8 mouse cellular contexts compared by ENCODE assay signal in the genomic region with DNA sequence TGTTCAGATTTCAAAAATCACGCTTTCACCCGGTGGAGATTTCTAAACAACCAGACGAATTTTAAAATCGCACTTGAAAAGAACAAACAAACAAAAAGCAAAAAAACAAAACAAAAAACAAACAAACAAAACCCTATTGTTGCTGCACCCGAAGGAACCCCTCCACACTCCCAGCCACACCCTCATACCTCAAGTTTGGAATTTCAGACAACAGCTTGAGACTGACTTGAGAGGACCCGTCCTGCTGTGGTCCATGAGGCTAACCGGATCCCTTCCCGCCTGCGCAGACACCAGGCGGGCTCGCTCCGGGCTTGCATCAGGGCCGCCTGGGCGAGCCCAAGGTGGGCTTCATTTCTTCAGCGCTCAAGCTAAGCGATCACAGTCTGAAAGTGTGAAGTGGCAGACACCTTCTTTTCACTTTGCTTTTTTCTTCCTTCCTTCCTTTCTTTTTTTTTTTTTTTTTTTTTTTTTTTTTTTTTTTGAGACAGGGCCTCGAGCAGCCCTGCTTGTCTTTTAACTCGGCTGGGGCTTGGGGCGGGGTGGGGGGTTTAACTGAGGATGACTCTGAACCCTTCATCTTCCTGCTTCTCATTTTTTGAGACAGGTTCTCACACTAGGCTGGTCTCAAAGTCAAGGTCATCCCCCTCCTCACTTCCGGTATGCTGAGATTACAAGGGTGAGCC. TPM values are rescaled to one million over a fixed set of nuclear protein-coding genes. Genes with fewer than 3 reads are reported as not detected.
DNase-seq lines count a peak whose midpoint lies in the region; ATAC-seq lines count a peak whose summit lies in the region.

No protein-coding gene starts in this region.

- peaks cover 62% of the 10 kb centered on the region for H3K27me3 ChIP-seq in kidney, embryonic 16.5 days (ENCODE audit: insufficient read depth, low read length)
- peaks cover 72% of the 10 kb centered on the region for H3K27me3 ChIP-seq in hindbrain, embryonic 12.5 days
- peaks cover 62% of the 10 kb centered on the region for H3K27me3 ChIP-seq in midbrain, embryonic 15.5 days (replicated peaks)

- H3K9ac ChIP-seq in kidney, embryonic 16.5 days (replicated peaks; ENCODE audit: low read length), result peak overlapping the region; percentile 35
- 0 out of 2 replicates have a peak overlapping the region, but pooled peaks have one; percentile 32 for H3K9ac ChIP-seq in hindbrain, embryonic 12.5 days
- H3K9ac ChIP-seq in midbrain, embryonic 15.5 days, result no peak overlapping the region

- H3K4me3 ChIP-seq in kidney, embryonic 16.5 days (ENCODE audit: low read length), result peak overlapping the region; percentile 42
- peak overlapping the region; percentile 24 for H3K4me3 ChIP-seq in hindbrain, embryonic 12.5 days
- peak overlapping the region; percentile 23 for H3K4me3 ChIP-seq in midbrain, embryonic 15.5 days

- peaks cover 22% of the 10 kb centered on the region; the same call in 1 of the 2 replicates for H3K4me1 ChIP-seq in kidney, embryonic 16.5 days (ENCODE audit: insufficient read depth, low read length)
- peaks cover 26% of the 10 kb centered on the region for H3K4me1 ChIP-seq in hindbrain, embryonic 12.5 days
- H3K4me1 ChIP-seq in midbrain, embryonic 15.5 days, result peaks cover 31% of the 10 kb centered on the region

- no peak for DNase-seq in kidney, adult 18-20 months
- DNase-seq in R1 (ENCODE audit: low read depth, low spot score), result peak; percentile 89
- no peak for DNase-seq in adrenal gland, postnatal 10 days
- no peak for DNase-seq in urinary bladder, postnatal 14 days (ENCODE audit: low spot score)
- DNase-seq in cerebellum, adult 11 months, result no peak

- peak overlapping the region; percentile 61 for H3K4me2 ChIP-seq in kidney, embryonic 16.5 days (replicated peaks; ENCODE audit: low read depth, low read length)
- H3K4me2 ChIP-seq in hindbrain, embryonic 12.5 days (replicated peaks), result peak overlapping the region; percentile 55
- peak overlapping the region; percentile 50 for H3K4me2 ChIP-seq in midbrain, embryonic 15.5 days

- no peaks in the 10 kb centered on the region for H3K36me3 ChIP-seq in kidney, embryonic 16.5 days (ENCODE audit: insufficient read depth, low read length)
- no peaks in the 10 kb centered on the region for H3K36me3 ChIP-seq in hindbrain, embryonic 12.5 days
- no peaks in the 10 kb centered on the region for H3K36me3 ChIP-seq in midbrain, embryonic 15.5 days (replicated peaks)

- ATAC-seq in kidney, embryonic 16.5 days (ENCODE audit: low FRiP score, low TSS enrichment), result no peak
- ATAC-seq in hindbrain, embryonic 12.5 days (ENCODE audit: low FRiP score), result peak; percentile 34; the same call in 1 of the 2 replicates
- ATAC-seq in midbrain, embryonic 15.5 days (replicated peaks), result no peak

- 1% methylated on average over 20 of the region's 20 CpGs for WGBS in kidney, embryonic 16.5 days
- under 1% methylated on average over 20 of the region's 20 CpGs for WGBS in hindbrain, embryonic 12.5 days
- WGBS in midbrain, embryonic 15.5 days, result under 1% methylated on average over 20 of the region's 20 CpGs

- no peak overlapping the region for H3K27ac ChIP-seq in kidney, embryonic 16.5 days (ENCODE audit: low read length)
- H3K27ac ChIP-seq in hindbrain, embryonic 12.5 days, result no peak overlapping the region
- no peak overlapping the region for H3K27ac ChIP-seq in midbrain, embryonic 15.5 days

- H3K9me3 ChIP-seq in kidney, embryonic 16.5 days (ENCODE audit: low read length), result no peaks in the 10 kb centered on the region
- no peaks in the 10 kb centered on the region for H3K9me3 ChIP-seq in hindbrain, embryonic 12.5 days (replicated peaks)
- H3K9me3 ChIP-seq in midbrain, embryonic 15.5 days, result no peaks in the 10 kb centered on the region

RNA-seq across cellular contexts. Expression of gene Eomes, which starts 11.0 kb away (rescaled TPM):
- polyA plus RNA-seq in kidney, embryonic 16.5 days (2015; fragmentation: Nextera tagmentation; extraction: Ambion mirVana), result 0.06 TPM in 1 of 2 replicates, not detected in the other
- 0.09 and 0.25 TPM in 2 replicates for polyA plus RNA-seq in hindbrain, embryonic 12.5 days (2016; fragmentation: Nextera tagmentation; extraction: Ambion mirVana)
- polyA plus RNA-seq in midbrain, embryonic 15.5 days (2015; fragmentation: Nextera tagmentation; extraction: Ambion mirVana), result 1.6 and 3.0 TPM in 2 replicates
- under 1 TPM; 0.27 to 0.30 TPM for total RNA-seq in adrenal gland, postnatal 10 days (2021)

RNA-seq across cellular contexts. Expression of gene Golga4, which starts 17.0 kb away (rescaled TPM):
- 55.1 and 63.6 TPM in 2 replicates for polyA plus RNA-seq in kidney, embryonic 16.5 days (2015; fragmentation: Nextera tagmentation; extraction: Ambion mirVana)
- 67.5 and 73.1 TPM in 2 replicates for polyA plus RNA-seq in hindbrain, embryonic 12.5 days (2016; fragmentation: Nextera tagmentation; extraction: Ambion mirVana)
- polyA plus RNA-seq in midbrain, embryonic 15.5 days (2015; fragmentation: Nextera tagmentation; extraction: Ambion mirVana), result 49.9 and 51.3 TPM in 2 replicates
- total RNA-seq in adrenal gland, postnatal 10 days (2021), result 10 to 100 TPM; 79.3 to 98.4 TPM
